Mouse (Mus musculus) layer of hippocampus, adult 11-12 months (tissue): Measurements from ENCODE around the gene Sipa1l3.

ENCODE experiments used
- DNase-seq: peaks from one replicate; pipeline ENCODE4 v3.0.0; 2022; ENCODE audit warnings: low spot score

The Sipa1l3 gene

DNA sequence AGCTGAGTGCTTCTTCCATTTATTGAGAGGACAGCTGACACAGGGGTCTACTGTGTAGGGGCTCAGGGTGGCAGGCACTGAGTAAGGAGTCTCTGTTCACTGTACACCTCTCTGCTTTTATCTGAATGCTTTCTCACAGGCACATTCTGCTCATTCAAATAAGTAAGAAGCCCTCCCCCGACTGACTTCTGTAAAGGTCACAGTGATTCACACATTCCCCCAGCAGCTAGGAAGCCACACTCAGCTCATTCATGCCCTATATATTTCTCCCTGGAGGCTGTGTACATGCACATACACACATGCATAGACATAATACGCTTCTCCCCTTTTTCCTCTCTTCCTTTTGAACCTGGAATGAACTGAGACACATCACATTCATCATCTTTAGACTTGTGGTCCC lies 74.4 kb downstream of the Sipa1l3 start:
- no peak for DNase-seq

DNA sequence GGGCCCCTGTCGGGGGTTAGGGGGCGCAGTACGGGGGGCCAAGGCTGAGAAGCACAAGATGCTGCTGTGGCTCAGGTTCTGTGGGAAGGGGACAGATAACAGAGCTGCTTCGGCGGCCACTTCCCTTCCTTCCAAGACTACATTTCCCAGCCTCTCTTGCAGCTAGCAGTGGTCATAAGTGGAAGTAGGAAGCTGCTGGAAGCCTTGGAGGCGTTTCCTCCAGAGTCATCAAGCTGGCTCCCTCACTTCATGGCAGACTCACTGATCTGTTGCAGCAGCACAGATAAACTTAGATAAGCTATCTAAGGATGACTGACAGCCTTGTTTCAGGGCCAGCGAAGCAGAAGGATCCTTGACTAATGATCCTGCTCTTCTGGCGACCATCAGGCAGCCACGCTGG lies 76.6 kb downstream of the Sipa1l3 start:
- DNase-seq = no peak

DNA sequence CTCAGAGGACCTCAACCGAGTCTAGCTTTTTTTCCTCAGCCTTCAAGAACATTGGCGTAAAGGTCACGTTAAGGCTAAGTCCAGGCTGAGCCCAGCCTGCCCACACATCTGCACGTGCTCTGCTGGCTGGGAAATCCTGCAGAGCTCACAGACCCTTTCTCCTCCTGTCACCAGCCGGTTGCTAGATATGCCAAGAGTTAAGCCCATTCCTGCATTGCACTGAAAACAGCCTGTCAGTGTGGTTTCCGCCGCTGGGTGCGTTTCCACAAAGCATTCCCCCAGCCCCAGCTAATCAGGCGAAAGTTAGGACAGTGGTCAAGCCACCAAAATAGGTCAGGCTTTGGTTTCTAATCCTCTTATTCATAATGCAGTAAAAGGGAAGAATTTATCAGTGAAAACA lies 77.3 kb downstream of the Sipa1l3 start:
- no peak for DNase-seq

DNA sequence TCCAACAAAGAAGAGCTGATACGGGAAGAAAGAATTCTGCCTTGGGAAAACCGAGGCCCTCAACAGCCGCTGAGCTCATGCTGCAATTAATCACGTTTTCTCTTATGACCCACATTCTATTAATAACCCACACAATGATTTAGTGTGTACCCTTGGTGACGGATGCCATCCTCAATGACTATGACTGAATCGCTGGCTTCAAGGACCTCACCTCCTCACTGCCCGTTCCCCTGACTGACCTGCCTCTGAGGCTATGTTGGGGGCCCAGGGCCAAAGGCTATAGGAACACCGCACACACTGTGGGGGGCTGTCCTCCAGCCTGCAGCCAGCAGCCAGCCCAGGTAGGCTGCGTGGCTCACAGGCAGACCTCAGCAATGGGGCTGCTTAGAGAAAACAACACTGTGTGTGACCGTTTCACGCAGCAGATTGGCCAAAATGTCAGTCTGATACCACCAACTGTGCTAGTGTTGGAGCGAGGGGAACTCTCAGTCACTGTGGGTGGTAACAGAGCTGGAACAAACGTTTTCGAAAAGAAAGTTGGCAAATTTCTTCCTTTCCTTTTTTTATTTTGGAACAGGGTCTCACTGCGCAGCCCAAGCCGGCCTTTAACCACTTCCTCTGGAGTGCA lies 79.7 kb downstream of the Sipa1l3 start:
- peak; percentile 59 for DNase-seq

DNA sequence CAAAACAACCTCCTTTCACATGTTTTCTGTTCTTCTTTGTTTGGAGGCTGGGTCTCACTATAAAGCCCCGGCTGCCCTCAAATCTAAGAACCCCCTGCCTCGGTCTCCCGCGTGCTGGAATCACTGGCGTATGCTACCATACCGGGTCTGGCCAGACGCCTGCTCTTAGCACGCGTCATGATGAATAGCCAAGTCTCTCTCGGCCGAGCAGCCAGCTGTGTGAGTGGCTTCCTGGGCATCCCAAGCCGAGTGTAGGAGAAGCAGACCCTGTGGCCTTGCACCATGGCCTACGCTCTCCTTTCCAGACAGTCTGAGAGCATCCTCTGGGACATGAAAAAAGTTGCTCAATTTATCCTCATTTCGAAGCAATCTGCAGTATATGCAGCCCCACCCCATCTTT lies 80.2 kb downstream of the Sipa1l3 start:
- DNase-seq = no peak

DNA sequence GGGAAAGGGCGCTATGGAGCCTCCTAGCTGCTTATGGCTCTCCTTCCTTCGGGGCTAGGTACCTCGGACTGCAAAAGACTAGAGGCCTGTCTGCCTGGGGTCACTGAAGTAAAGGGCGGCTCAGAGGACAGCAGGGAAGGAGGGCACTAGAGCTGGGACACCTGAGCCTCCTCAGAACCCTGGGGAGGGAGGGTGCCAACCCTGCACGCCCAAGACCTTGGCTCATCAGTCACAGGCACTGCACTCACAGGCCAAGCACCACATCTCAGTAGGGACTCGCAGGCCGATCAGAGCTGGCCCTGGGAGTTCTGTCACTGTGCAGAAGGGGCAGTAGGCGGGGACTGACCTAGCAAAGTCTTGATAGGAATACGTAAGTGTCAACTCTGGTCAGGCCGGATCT lies 81.4 kb downstream of the Sipa1l3 start:
- DNase-seq = no peak

DNA sequence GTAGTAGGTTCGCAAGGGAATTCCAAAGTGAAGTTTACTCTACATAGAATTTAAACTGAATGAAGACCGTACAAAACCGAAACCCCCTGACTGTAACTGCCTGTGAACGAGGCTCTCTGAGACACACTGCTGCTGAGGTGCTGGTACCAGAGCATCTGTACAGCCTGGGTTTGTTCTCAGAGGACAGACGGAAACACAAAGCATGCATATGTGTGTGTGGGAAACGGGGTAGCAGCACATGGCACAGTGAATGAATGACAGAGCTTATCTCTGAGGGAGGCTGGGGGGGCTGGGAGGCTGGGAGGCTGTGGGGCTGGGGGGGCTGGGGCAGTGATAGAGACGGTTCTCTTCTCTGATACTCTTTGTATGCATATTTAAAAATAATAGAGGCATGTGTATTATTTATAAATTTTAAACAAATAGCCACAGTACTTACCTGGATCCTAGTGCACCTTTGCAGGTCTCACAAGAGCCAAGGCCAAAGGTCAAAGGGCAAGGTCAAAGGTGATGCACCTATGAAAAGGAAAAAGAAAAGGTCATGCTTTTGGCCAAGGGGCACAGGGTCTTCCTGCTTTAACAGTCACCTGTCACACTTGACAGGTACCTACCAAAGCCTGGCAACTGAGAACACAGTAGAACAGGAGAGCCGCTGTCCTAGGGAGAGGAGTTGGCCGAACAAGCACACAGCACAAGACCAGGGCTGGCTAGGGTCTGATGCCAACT lies 84.0 kb downstream of the Sipa1l3 start:
- DNase-seq = peak; percentile 63

DNA sequence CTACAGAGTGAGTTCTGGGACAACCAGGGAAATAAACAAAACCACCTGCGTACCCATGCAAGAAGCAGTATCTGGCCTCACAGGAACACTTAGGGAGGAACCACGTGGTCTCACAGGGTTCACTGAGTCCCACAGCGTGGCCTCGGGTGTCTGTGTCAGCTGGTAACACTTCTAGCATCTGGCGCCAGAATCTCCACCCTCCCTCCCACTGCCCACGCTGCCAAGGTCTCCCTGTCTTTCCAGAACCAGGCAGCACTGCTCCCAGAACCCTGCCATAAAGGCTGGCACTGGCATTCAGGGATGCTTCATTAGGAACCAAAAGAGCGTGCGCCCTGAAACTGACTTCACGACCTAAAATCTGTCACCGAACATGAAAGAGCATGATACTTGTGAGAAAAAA lies 84.7 kb downstream of the Sipa1l3 start:
- DNase-seq = no peak

DNA sequence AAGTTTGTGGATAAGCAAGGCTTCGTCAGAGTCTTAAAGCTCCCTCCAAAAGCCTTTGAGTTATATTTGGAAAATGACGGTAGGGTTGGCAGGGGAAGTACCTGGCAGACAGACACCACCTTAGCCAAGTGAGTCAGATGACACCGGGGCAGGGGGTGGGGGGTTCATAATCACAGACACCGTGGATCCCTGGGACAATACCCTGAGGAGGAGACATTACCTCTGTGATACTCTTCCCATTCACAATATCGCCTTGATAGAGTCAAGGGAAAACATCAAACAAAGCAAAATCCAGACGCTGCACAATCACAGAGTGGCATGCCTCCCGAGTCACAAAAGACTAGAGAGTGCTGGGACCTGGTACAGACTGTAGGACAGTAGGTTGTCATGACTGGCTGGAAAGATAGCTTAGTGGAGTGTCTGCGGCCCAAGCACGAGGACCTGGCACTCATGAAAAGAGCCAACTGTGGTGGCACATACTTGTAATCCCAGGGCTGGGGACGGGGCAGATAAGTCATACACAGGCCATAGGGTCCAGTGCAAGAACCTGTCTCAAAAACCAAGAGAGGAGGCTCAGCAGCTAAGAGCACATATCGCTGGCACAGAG lies 85.4 kb downstream of the Sipa1l3 start:
- no peak for DNase-seq

DNA sequence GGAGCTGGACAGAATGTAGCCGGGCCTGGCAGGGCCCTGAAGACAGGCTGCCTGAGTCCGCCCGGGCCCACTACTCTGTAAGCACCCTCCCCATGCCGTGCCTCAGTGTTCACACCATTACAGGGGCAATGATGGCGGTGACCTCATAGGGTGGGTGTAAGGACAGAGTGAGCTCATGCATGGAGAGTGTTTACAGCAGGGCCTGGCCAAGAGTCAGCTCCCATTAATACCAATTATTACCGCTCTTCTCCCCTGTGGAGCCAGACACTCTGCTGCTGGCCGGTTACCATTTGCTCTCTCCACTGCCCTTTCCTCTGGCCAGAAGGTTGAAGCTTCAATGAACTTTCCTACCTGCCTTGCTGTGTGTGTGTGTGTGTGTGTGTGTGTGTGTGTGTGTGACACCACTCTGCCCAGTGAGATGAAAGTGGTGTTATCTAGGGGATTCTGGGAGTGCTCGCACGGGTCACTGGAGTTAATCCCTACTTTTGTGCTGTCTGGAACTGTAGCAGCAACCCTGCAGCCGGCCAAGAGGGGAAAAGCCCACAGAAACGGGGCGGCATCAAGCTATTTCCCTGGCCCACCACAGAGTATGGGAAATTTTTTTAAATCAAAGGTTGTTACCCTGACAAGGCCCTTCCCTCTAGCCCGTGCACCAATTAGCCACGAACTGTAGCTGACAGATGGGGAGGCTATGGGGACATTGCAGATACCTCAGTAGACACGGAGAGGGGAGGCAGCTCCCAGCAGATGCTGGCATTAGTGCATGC lies 86.1 kb downstream of the Sipa1l3 start:
- DNase-seq = no peak

DNA sequence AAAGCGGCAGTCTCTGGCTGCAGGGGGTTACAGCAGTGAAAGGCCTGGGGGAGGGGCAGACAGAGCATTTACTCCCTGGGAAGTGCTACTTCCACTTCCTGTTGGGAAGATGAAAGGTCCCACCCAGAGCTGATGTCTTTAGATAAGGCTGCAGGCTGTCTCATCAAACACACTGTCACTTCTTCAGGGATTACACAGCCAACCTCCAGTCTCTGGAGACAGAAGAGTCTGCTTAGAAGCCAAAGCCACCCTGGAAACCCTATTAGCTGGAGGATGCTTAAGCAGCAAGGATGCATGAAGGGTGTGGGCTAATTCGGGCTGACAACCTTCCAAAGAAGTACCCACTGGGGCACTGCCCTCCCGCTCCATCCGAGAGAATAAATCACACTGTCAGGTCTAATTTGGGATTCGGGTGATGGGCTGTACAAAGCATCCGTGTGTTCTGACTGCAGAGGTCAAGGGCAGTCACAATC lies 87.7 kb downstream of the Sipa1l3 start:
- DNase-seq = no peak

DNA sequence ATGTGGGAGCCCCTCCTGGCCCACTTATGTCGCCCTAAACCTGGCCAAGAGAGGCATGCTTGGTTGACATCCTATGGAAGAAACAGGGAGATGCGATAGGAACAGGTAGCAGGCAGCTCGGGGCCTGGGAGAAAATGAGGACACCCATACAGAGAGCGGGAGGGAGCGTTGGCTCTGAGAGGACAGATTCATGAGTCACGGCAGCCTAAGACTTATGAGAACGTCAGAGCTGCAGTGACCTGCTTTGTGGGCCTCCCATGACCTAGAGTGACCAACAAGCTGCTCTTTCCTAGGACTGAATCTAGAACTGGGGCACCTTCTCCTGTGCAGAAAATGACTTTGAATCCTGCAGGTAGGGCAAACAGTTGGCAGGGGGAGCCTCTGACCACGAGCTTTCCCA lies 92.4 kb downstream of the Sipa1l3 start:
- DNase-seq = no peak

DNA sequence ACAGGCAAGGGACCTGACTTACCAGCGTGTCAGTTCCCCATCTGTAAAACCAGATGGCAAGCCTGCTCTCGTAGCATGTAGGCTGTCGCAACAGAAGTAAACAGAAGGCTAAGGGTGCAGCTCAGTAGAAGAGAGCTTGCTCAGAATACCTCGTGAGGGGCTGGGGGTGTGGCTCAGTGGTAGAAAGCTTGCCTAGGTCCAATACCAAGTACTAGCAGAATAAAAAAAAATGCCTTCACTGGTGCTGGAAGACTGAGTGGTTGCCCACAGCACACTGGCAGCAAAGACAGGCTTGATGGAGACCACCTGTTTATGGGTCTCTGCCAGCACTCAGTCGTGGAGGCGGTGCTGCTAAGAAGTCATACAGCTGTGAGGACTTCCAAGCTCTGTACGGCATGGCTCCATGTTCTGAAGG lies 93.0 kb downstream of the Sipa1l3 start:
- peak; percentile 55 for DNase-seq

DNA sequence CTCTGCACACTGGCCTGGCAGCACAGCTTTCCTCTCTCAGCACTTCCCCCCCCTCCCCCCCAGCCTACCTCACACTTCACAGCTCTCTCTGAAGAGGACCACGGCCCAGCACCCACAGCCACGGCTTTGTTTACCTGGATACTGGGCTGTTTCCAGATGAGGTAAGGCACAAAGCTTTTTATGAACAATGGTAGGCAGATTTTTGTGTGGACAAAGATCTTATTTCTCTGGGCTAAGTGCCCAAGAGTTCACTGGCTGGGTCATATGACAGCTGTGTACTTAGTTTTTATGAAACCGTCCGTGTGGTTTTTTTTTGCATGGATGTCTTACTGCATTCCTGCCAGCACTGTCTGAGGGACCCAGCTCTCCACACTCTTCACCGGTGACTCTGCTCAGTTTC lies 93.8 kb downstream of the Sipa1l3 start:
- no peak for DNase-seq

DNA sequence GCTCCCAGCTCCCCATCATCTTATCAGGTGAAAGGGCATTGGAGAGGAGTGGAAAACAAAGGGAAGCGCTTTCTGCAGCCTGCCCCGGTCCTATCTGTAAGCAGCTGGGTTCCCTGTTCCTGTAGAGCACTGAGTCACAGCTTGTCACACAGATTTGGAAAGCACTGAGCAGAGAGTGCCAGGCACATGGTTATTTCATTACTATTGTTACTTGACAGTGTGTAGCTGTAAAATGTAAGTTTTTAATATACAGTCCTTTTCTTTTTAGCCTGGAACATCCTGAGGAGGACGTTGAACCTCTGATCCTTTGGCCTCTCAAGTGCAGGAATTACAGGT lies 96.6 kb downstream of the Sipa1l3 start:
- no peak for DNase-seq

DNA sequence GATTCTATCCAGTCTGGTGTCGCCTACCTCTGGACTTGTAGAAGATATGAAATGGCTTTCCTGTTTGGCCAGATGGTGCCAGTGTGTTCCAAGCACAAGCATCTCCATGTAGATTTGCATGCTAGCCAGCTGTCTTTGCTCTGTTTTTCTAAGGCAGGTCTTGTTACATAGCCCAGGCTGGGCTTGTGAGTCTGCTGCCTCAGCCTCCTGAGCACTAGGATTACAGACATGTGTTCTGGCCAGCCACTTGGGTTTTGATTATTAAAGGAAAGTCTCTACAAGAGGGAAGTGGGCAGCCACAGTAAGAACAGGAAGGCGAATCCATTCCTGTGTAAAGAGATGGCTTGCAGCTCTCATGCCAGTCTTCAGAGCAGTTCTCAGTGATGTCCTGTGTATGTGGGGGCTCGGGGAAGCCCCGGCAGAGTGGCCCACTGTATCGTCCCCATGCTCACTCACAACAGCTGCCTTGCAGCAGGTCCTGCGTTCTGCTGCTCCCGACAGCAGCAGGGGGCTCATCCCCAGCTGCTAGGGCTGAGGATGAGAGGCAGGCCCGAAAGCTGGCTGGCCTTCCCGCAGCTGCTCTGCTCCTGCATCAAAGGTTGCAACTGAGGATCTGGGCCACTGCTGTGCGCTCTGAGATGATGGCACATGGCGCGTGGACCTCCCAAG lies 97.1 kb downstream of the Sipa1l3 start:
- peak; percentile 57 for DNase-seq

DNA sequence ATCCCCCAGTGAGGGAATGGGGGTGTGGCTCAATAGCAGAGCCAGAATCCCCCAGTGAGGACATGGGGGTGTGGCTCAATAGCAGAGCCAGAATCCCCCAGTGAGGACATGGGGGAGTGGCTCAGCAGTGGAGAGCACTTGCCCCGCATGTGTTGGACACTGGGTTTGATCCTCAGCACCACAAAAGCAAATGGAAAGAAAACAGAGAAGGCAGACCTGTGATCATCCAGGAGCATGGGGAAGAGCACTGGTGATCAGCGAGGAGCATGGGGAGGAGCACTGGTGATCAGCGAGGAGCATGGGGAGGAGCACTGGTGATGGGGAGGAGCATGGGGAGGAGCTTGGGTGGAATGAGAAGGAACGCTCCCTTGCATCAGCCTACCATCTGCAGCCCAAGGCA lies 98.6 kb downstream of the Sipa1l3 start:
- no peak for DNase-seq

DNA sequence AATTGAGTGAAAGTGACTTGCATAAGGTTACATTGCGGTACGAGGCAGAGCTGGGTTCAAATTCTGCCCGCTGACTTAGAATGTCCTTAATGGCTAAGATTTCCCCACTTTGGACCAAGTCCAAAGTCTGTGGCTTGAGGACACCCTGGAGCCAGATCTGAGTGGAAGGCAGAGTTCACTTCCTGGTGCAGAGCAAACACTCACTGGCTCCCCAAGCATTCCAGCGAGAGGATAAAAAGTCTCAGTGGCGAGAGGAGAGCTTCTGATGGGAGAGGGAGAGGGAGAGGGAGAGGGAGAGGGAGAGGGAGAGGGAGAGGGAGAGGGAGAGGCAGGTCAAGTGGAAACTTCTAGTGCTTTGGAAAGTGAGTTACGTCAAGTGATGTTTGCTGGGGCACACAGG lies 100.2 kb downstream of the Sipa1l3 start:
- DNase-seq = no peak

DNA sequence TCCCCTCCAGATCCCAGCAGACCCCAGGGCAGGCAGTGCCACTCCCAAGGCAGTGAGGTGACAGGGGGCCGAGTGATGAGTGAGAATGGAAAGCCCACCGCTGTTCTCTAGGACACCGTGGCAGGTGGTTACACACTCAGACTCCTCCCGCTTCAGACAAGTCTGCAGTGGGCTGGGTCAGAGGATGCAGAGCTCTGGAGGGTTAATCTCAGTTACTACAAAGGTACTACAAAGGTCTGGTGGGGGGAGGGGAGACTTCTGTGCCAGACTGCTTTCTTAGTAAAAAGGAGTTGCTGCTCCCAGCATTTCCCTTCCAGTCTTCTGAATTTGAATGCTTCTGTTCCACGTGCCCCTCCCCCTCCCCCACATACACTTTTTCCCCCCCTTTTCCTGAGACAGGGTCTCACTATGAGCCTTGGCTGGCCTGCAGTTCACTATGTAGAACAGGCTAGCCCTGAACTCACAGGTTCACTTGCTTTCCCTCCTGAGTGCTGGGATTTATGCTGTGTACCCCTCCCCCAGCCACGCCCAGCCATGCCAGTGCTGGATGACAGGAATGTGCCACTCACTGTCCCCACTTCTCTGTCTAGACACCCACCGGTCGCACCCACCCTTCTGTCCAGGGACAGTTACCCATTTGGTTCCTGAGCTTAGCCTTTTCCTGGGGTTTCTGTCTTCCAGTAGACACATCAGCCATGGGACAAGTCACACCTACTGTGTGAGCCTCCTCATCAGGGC lies 100.9 kb downstream of the Sipa1l3 start:
- DNase-seq = no peak

DNA sequence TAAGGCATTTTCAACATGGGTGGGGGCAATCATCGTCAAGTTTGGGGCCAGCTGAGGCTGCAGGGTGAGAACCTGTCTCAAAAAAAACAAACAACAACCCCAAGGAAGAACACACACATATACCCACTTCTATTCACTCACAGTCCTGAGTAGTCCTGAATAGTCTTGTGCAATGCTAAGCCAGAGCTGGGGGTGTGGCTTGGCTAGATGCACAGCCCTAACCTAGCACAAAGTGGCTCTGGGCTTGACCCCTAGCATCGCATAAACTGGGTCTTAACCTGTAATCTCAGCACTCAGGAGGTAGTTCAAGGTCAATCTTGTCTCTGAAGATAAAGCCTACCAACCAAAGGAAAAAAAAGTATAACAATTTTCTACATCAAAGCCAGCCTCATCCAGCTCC lies 101.5 kb downstream of the Sipa1l3 start:
- DNase-seq = no peak

DNA sequence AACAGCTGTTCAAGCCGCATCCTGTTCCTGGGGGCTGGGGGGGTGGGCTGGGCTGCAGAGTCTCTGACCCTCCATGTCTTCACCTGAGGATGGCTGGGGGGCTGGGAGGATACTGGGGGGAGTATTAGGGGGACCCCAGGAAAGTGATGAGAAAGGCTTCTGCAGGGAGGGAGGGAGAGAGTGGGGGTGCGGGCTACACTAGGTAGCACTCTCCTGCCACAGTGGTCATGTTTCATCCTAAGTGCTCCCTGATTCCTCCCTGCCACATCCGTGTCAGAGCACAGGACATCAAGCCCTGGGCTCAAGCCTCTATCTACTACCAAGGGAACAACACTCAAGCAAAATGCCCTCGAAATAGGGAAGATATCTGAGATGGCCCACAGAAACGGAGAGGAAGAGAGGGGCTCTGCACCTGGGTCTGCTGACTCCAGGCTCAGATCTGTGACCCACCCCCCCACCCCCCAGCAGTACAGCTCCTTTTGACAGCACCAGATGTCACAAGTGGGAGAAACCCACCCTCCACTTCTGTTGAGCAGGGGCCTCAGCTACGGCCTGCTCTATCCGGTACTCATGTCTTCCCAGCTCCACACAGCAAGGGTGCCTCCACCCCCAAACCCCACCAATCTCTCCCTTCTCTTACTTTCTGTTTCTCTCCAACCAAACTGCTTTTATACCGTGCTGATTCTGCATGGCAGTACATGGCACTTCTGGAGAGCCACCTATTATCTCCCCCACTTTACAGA lies 106.4 kb downstream of the Sipa1l3 start:
- no peak for DNase-seq
